Mouse (Mus musculus) forebrain, embryonic 15.5 days (tissue): Measurements from ENCODE around the gene Tgm2. TPM values are rescaled to one million over a fixed set of nuclear protein-coding genes. Genes with fewer than 3 reads are reported as not detected.

Experiments used
- ATAC-seq: fragments of 200-750 bp; cut with Nextera tagmentation; replicated peaks from 2 replicates; pipeline ENCODE4 v1.8.0; 2017; ENCODE audit warnings: mild to moderate bottlenecking, moderate TSS enrichment, moderate library complexity
- H3K27ac ChIP-seq: fragments of 300-500 bp; sonication (generic); replicated peaks from 2 replicates; pipeline ENCODE4 v1.5.1; 2015; ENCODE audit warnings: mild to moderate bottlenecking, inconsistent platforms
- H3K27me3 ChIP-seq: fragments of 300-500 bp; sonication (generic); 2 replicates; pipeline ENCODE4 v1.6.1; 2015; ENCODE audit warnings: inconsistent platforms
- H3K36me3 ChIP-seq: fragments of 300-500 bp; sonication (generic); 2 replicates; pipeline ENCODE4 v1.6.1; 2015; ENCODE audit warnings: mild to moderate bottlenecking, inconsistent platforms
- H3K4me1 ChIP-seq: fragments of 300-500 bp; sonication (generic); 2 replicates; pipeline ENCODE4 v1.6.1; 2015; ENCODE audit warnings: inconsistent platforms
- H3K4me2 ChIP-seq: fragments of 300-500 bp; sonication (generic); replicated peaks from 2 replicates; pipeline ENCODE4 v1.6.1; 2015; ENCODE audit warnings: mild to moderate bottlenecking, inconsistent platforms
- H3K4me3 ChIP-seq: fragments of 300-500 bp; sonication (generic); 2 replicates; pipeline ENCODE4 v1.5.1; 2015; ENCODE audit warnings: mild to moderate bottlenecking, inconsistent platforms
- H3K9ac ChIP-seq: fragments of 300-500 bp; sonication (generic); replicated peaks from 2 replicates; pipeline ENCODE4 v1.6.1; 2015; ENCODE audit warnings: mild to moderate bottlenecking, inconsistent platforms
- H3K9me3 ChIP-seq: fragments of 300-500 bp; sonication (generic); 2 replicates; pipeline ENCODE4 v1.6.1; 2016; ENCODE audit warnings: inconsistent platforms
- WGBS: fragments of 180-500 bp; shearing (Covaris S2); methylation state at CpG from one replicate; pipeline ENCODE4 v1.1.7; 2015; ENCODE audit warnings: mixed read lengths; 5-methylcytosine and 5-hydroxymethylcytosine counted together
- polyA plus RNA-seq: library from polyadenylated mRNA; unstranded; fragments of >200 nt; fragmentation: Nextera tagmentation; extraction: Ambion mirVana; gene quantifications from 2 replicates; pipeline ENCODE4 v1.2.1, GENCODE M21; 2015

Tgm2 gene
- polyA plus RNA-seq, 1 experiment from 2014 or later: 4.7 TPM

DNA sequence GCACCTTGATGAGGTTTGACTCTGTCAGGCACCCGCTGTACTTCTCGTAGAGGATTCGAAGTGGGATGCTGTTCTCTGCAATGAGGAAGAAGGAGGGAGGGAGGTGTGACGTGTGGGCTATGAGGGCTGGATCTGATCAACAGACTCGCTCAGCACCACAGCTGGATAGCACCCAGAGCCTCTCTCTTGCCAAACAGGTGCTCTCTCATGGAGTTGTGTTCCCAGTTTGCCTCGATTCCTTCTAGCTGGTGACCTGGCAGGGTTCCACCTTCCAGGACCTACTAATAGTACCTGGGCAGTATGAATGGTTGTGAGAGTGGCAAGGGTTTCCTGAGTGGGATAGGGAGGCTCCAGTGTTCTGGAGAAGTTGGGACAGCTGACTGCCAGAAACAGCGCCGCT, 26.0 kb downstream of the Tgm2 start:
- Histone ChIP-seq H3K27me3 (no peaks in the 10 kb centered on the region), H3K4me2 (no peak overlapping the region), H3K4me1 (no peaks in the 10 kb centered on the region), H3K36me3 (no peaks in the 10 kb centered on the region), H3K9me3 (no peaks in the 10 kb centered on the region), H3K27ac (no peak overlapping the region), H3K4me3 (no peak overlapping the region), H3K9ac (no peak overlapping the region)
- 84% methylated on average over 8 of the region's 8 CpGs for WGBS
- ATAC-seq: no peak

DNA sequence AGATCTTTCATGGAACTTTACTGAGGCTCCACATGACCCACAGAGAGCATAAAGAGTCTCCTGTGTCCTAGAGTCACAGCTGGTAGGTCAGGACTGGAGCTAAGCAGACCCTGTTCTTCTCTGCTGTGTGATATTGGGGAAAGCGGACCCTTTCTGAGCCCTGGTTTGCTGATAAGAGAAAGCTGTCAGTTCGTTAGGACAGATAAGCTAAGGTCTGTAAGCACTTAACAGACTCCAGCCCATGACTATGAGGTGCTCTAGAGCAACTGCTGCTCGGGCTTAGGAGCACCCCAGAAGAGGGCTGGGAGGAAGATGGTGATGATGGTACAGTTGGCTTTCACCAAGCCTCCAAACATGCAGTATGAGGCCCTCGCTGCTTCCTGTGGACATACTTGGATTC, 27.1 kb downstream of the Tgm2 start:
- Histone ChIP-seq H3K4me1 (no peaks in the 10 kb centered on the region), H3K9ac (no peak overlapping the region), H3K36me3 (no peaks in the 10 kb centered on the region), H3K9me3 (no peaks in the 10 kb centered on the region), H3K27ac (no peak overlapping the region), H3K4me3 (no peak overlapping the region), H3K4me2 (no peak overlapping the region), H3K27me3 (no peaks in the 10 kb centered on the region)
- WGBS: 83% methylated on average over 4 of the region's 4 CpGs
- no peak for ATAC-seq

DNA sequence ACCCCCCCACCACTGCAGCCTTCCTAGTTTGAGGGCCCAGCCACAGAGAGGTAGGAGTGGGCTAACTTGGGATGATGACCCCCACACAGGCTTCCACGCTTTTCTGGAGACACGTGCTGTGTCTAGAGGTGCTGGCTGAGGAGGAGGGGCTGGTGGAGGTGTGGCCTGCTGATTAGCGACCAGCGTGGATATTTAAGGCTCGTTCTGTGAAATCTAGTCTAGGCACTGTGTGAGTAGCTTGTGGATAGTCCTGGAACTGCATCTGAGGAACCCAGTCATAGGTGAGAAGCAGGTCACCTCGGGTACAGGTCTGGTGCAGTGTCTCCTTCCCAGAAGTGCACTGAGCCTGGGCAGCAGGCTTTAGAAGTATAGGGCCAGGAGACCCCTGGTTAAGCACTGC, 29.6 kb downstream of the Tgm2 start:
- WGBS: 56% methylated on average over 6 of the region's 6 CpGs
- ATAC-seq: no peak

DNA sequence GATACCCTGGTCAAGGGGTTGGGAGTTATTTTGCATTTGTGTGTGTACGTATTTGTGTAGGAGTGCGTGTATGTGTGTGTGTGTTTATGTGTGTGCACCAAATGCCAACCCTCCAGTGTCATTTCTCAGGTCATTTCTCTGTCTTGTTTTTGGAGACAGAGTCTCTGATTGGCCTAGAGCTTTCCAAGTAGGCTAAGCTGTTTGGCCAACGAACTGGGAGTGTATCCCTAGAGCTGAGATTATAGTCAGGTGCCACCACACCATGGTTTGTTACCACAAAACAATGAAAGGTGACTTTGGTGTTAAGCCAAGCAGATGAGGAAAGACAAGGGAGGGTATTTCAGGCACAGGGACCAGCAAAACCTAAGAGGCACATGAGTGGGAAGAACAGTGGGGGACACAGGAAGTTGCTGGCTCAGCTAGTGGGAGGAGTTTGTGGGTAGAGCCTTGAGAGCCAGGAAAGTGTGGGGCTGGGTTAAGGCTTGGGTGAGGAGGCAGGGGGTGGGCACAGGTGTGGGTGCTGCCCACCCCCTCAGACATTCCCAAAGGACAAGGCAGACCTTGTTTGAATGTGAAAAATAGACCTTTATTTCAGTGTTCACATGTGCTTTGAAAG, 30.3 kb downstream of the Tgm2 start:
- H3K27ac ChIP-seq: no peak overlapping the region
- no peak overlapping the region for H3K4me3 ChIP-seq
- no peak for ATAC-seq
- peaks cover 6% of the 10 kb centered on the region for H3K4me1 ChIP-seq
- H3K9ac ChIP-seq: no peak overlapping the region
- WGBS: 87% methylated on average over 3 of the region's 3 CpGs
- H3K36me3 ChIP-seq: no peaks in the 10 kb centered on the region
- H3K9me3 ChIP-seq: no peaks in the 10 kb centered on the region
- no peak overlapping the region for H3K4me2 ChIP-seq
- no peaks in the 10 kb centered on the region for H3K27me3 ChIP-seq

More for the DNA sequence above, 29.6 kb downstream of the Tgm2 start:
- Histone ChIP-seq H3K9me3 (no peaks in the 10 kb centered on the region), H3K4me1 (peaks cover 6% of the 10 kb centered on the region), H3K27ac (no peak overlapping the region), H3K36me3 (no peaks in the 10 kb centered on the region), H3K4me2 (no peak overlapping the region), H3K9ac (no peak overlapping the region), H3K27me3 (no peaks in the 10 kb centered on the region), H3K4me3 (no peak overlapping the region)

DNA sequence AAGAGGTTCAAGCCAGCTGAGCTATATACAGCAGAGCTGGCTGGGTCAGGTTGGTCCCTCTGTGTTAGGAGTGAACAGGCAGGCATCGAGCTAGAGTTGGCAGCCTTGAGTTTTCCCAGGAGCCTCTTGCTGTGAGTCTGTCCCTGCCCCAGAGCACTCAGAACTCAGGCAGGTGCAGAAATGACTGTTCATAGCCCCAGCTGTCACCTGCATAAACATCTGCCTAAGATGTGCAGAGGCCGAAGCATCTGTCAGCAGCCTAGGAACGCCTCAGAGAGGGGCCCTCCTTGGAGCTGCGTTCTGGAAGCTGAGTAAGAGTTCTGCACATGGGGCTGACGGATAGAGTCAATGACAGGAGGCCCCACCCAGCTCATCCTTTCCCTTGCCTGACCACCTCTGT, 31.3 kb downstream of the Tgm2 start:
- H3K27ac ChIP-seq: no peak overlapping the region
- ATAC-seq: no peak

DNA sequence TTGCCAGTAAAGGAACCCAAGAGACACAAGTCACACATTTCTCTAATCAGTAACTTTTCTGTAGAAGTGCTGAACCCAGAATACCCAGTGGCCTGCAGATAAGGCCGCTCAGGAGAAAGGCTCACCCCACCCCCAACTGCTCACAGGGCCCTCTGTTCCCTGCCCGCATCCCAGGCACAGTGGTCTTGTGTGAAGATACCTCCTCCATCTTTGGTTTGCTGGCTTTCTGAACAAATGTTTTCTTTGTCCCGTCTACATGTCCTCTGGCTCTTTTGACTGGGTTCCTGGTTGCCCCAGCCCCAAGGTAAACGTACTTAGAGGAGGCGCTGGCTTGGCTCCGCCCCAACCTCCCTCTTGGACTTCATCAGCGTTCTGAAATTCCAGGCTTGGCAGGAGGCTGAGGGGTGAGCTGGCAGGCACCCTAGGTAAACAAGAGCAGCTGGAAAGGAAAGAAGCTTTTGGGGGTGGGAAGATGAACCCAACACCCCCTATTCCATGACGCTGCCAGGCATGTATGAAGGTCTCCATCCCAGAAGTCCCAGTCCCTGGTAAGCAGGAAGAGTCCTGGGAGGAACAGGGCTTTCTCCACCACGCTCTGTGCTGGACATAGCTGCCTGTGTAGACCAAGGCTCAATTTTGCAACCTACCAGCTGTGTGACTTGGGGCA, 32.5 kb downstream of the Tgm2 start:
- peaks cover 6% of the 10 kb centered on the region for H3K4me1 ChIP-seq

More for the DNA sequence above, 31.3 kb downstream of the Tgm2 start:
- H3K36me3 ChIP-seq: no peaks in the 10 kb centered on the region
- H3K27me3 ChIP-seq: no peaks in the 10 kb centered on the region
- H3K9me3 ChIP-seq: no peaks in the 10 kb centered on the region
- H3K4me2 ChIP-seq: no peak overlapping the region
- H3K4me1 ChIP-seq: peaks cover 6% of the 10 kb centered on the region
- no peak overlapping the region for H3K9ac ChIP-seq
- H3K4me3 ChIP-seq: no peak overlapping the region
- 72% methylated on average over 5 of the region's 5 CpGs for WGBS

DNA sequence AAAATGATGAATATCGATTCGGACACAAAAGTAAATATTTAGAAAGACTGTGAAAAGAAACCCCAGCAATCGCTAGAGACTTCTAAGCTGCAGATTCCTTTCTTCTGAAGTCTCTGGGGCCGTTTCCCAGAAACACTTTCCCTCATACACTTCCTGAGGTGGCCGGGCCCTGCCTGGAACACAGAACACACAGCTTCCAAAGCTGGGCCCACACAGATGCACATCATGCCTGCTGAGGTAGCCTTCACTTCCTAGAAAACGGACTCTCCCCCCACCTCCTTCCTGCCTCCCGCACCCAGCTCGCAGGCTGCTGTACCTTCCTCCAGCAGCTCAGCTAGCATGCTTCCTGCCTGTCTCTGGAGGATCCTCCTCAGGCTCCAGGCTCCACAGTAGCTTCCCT, 36.7 kb downstream of the Tgm2 start:
- WGBS: 74% methylated on average over 8 of the region's 8 CpGs
- Histone ChIP-seq H3K4me2 (no peak overlapping the region), H3K36me3 (no peaks in the 10 kb centered on the region), H3K27me3 (no peaks in the 10 kb centered on the region), H3K9ac (no peak overlapping the region), H3K4me3 (no peak overlapping the region), H3K27ac (no peak overlapping the region), H3K4me1 (peaks cover 12% of the 10 kb centered on the region), H3K9me3 (no peaks in the 10 kb centered on the region)
- no peak for ATAC-seq

More for the DNA sequence above, 32.5 kb downstream of the Tgm2 start:
- no peaks in the 10 kb centered on the region for H3K9me3 ChIP-seq
- no peak overlapping the region for H3K4me3 ChIP-seq
- WGBS: 45% methylated on average over 9 of the region's 9 CpGs
- no peak overlapping the region for H3K27ac ChIP-seq
- H3K9ac ChIP-seq: no peak overlapping the region
- no peak for ATAC-seq
- H3K4me2 ChIP-seq: no peak overlapping the region
- no peaks in the 10 kb centered on the region for H3K36me3 ChIP-seq
- no peaks in the 10 kb centered on the region for H3K27me3 ChIP-seq

DNA sequence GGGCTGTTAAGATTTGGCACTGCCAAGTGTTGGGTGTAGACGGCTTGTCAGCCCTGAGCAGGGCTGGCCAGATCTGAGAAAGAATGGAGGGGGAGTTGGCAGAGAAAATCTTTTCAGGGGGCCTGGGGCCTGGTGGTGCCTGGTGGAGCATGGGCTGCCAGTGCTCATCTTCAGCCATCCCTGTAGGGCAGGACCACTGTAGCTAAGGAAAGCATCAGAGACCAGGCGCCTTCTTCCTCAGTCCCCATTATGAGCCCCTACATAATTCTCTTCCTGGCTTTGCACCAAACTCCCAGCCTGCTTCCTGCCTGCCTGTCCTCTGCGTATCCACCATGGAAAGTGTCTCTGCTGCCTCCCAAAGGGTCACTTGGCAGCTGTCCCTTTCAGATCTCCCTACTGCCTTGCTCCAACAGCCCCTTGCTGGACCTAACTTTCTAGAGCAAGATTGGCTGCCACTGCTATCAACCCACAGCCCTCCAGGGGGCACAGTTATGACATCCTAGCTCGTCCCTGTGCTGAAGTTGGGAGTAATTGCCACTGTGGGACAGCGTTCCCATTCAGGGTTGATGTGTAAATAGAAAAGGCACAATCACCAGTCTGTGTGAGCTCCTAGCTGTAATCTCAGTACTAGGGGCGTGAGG, 39.2 kb downstream of the Tgm2 start:
- no peak overlapping the region for H3K9ac ChIP-seq
- H3K4me2 ChIP-seq: no peak overlapping the region
- H3K4me3 ChIP-seq: no peak overlapping the region
- 28% methylated on average over 6 of the region's 6 CpGs for WGBS
- peaks cover 6% of the 10 kb centered on the region for H3K4me1 ChIP-seq
- no peaks in the 10 kb centered on the region for H3K9me3 ChIP-seq
- peak; percentile 88 for ATAC-seq
- peak overlapping the region; percentile 39; the same call in 1 of the 2 replicates for H3K27ac ChIP-seq
- H3K27me3 ChIP-seq: no peaks in the 10 kb centered on the region
- no peaks in the 10 kb centered on the region for H3K36me3 ChIP-seq

DNA sequence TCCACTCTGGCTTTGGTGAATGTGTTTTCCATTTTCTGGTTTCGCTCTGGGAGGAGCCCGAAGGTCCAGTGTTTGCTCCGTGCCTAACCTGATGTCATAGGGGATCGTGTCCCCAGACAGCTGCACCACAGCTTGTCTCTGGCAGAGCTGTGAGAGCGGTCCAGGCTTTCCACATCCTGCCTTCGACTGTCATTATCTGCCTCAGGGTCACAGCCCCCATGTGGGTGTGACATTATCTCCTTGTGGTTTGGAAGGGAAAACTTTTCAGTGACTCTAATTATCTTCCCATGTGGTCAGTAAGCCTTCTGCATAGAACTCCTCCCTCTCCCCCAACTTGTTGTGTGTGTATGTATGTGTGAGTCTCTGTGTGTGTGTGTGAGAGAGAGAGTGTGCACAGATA, 40.6 kb downstream of the Tgm2 start:
- H3K9me3 ChIP-seq: no peaks in the 10 kb centered on the region
- H3K36me3 ChIP-seq: no peaks in the 10 kb centered on the region
- no peak overlapping the region for H3K4me2 ChIP-seq
- no peak overlapping the region for H3K4me3 ChIP-seq
- no peaks in the 10 kb centered on the region for H3K27me3 ChIP-seq
- WGBS: 94% methylated on average over 6 of the region's 6 CpGs
- H3K4me1 ChIP-seq: peaks cover 6% of the 10 kb centered on the region
- ATAC-seq: no peak
- H3K27ac ChIP-seq: no peak overlapping the region
- no peak overlapping the region for H3K9ac ChIP-seq

DNA sequence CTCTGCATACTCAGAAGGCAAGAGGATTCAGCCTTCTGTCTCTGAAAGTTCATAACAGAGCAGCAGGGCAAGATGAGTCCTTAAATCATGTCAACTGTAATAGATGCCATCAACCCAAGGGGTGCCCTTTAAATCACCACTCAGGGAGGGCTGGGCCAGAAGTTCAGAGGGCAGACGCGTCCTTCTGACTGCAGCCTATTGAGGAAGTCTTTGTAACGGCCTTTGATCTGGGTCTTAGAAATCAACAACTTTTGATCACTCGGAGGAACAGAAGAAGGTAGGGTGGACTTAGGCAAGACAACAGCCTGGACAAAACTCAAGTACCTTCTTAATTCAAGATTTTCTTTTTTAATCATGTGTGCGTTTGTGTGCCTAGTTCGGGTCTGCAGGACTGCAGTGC, 41.3 kb downstream of the Tgm2 start:
- no peaks in the 10 kb centered on the region for H3K27me3 ChIP-seq
- H3K9ac ChIP-seq: no peak overlapping the region
- H3K4me3 ChIP-seq: no peak overlapping the region
- no peak overlapping the region for H3K4me2 ChIP-seq
- ATAC-seq: no peak
- H3K36me3 ChIP-seq: no peaks in the 10 kb centered on the region
- peaks cover 6% of the 10 kb centered on the region for H3K4me1 ChIP-seq
- no peaks in the 10 kb centered on the region for H3K9me3 ChIP-seq
- WGBS: 86% methylated on average over 6 of the region's 6 CpGs
- no peak overlapping the region for H3K27ac ChIP-seq

DNA sequence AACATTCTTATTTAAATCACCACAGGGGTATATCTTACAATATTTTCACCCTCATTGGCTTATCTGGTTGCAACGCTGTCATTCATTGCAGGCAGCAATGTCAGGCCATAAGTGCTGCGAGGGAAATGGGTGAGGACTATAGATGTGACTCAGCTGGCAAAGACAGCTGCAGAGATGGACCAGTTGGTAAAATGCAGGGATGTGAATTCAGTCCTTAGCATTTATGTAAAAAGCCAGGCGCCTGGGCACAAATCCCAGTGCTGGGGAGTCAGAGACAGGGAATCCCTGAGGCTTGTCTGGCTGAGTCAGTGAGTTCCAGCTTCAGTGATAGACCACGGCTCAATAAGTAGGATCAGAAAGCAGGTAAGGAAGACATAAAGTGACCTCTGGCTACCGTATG, 44.5 kb downstream of the Tgm2 start:
- H3K4me1 ChIP-seq: peaks cover under 1% of the 10 kb centered on the region; the same call in 1 of the 2 replicates
- H3K4me2 ChIP-seq: no peak overlapping the region
- H3K27me3 ChIP-seq: no peaks in the 10 kb centered on the region
- no peaks in the 10 kb centered on the region for H3K36me3 ChIP-seq
- no peak for ATAC-seq
- 79% methylated on average over 5 of the region's 5 CpGs for WGBS
- H3K4me3 ChIP-seq: no peak overlapping the region
- no peak overlapping the region for H3K9ac ChIP-seq
- no peak overlapping the region for H3K27ac ChIP-seq
- no peaks in the 10 kb centered on the region for H3K9me3 ChIP-seq

DNA sequence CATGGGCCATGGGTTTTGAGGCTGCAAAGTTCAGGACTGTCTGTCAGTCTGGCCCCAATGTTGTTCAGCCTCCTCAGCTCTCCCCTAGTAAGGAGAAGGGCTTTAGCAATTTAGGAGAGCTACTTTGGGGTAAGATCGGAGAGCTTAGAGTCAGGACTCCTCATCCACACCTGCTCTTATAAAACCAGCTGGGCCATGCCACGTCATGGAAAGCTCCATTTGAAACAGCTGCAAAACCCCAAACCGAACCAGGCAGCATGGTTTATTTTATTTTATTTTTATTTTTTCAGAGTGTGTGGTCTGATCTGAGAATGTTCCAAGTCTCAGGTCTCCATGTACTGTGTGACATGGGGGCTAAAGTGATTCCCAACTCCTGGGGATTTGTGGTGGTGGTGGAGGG, 46.7 kb downstream of the Tgm2 start:
- 91% methylated on average over 3 of the region's 3 CpGs for WGBS
- no peaks in the 10 kb centered on the region for H3K4me1 ChIP-seq
- H3K27ac ChIP-seq: no peak overlapping the region
- H3K36me3 ChIP-seq: no peaks in the 10 kb centered on the region
- no peak overlapping the region for H3K4me2 ChIP-seq
- no peaks in the 10 kb centered on the region for H3K27me3 ChIP-seq
- no peak overlapping the region for H3K4me3 ChIP-seq
- H3K9ac ChIP-seq: no peak overlapping the region
- no peak for ATAC-seq
- H3K9me3 ChIP-seq: no peaks in the 10 kb centered on the region
